Mouse (Mus musculus): ENCODE measurements around the gene Arhgap44.

DNA sequence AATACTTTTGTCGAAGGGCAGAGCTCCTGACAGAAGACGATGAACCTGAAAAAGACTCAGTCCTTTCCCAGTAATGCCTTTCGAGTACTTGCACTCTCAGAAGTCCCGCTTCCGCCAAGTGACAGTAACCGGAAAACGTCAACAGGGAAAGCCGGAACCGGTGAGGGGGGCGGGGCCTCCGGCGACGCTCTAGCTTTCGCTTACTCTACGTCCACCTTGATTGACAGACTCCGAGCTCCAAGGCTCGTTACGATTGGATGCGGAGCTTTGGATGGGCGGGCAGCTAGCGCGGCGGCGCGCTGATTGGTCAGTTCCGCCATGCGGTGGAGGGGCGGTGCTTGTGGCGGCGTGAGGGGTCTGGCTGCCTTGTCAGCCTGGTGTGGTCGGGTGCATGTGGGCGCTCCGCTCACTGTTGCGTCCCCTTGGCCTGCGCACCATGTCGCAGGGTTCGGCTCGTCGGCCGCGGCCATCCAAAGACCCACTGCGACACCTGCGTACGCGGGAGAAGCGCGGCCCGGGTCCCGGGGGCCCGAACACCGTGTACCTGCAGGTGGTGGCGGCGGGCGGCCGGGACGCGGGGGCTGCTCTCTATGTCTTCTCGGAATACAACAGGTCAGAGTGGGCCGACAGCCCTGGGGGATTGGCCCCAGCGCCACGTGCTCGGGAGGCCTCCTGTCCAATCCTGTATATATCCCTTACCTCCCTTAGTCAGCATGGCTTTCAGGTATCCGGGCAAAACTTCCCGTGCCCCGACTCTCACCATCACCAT, 183.9 kb downstream of the Arhgap44 start, which contains the start of gene Elac2:
- TF ChIP-seq CTCF (conservative IDR thresholded peaks at IDR 0.05; ENCODE audit: low read length) (no peak), POU5F1 (IDR thresholded peaks at IDR 0.05; ENCODE audit: borderline replicate concordance, low read length) (no peak), NANOG (IDR thresholded peaks at IDR 0.05; ENCODE audit: borderline replicate concordance, low read length) (no peak)
